Mouse (Mus musculus): Measurements from ENCODE around the gene Vps52. TPM values are rescaled to one million over a fixed set of nuclear protein-coding genes. Genes with fewer than 3 reads are reported as not detected.
"Not testable (repeated sequence)": the region's sequence is repeated elsewhere in the genome, so short reads cannot be mapped to it uniquely, and the experiment has no call there.

The Vps52 gene
- total RNA-seq, 2 experiments from 2014 or later, result 36.3 to 36.8 TPM

- DNase-seq, result not testable (repeated sequence)
- intact Hi-C loops (cut with DNase I), result loop anchor here (5.0 kb wide), 1 partner anchor 1295 kb away; no protein-coding TSS in a partner anchor
Observed at GRCm38 (mm10) chr17:33997025-33997424, 41.4 kb downstream of the Vps52 start.

GRCm38 (mm10) chr17:33998697-33999096, 43.1 kb downstream of the Vps52 start:
- not testable (repeated sequence) for DNase-seq
- intact Hi-C loops (cut with DNase I), result loop anchor here (5.0 kb wide), 1 partner anchor 1294 kb away; no protein-coding TSS in a partner anchor

GRCm38 (mm10) chr17:33999341-34000149, 43.9 kb downstream of the Vps52 start:
- peak in 1 of 2 experiments; percentile 45 for DNase-seq
- intact Hi-C loops (cut with DNase I), result loop anchor here (5.0 kb wide), 1 partner anchor 1293 kb away; no protein-coding TSS in a partner anchor

- intact Hi-C loops (cut with DNase I), result no loop called here
- DNase-seq, result peak; percentile 90 to 93
Observed at GRCm38 (mm10) chr17:34000150-34000537, 44.5 kb downstream of the Vps52 start, which contains the start of gene H2-K1. H2-K1 (minus strand) TSS chr17:34000347.

- intact Hi-C loops (cut with DNase I); DNase-seq: not testable (repeated sequence)
Observed at GRCm38 (mm10) chr17:34000796-34001195, 45.2 kb downstream of the Vps52 start.

- no peak for DNase-seq
- intact Hi-C loops (cut with DNase I), result no loop called here
Observed at GRCm38 (mm10) chr17:34003426-34003825, 47.8 kb downstream of the Vps52 start.

- intact Hi-C loops (cut with DNase I), result no loop called here
- no peak for DNase-seq
Observed at GRCm38 (mm10) chr17:34006570-34006969, 51.0 kb downstream of the Vps52 start.

GRCm38 (mm10) chr17:34010156-34010555, 54.5 kb downstream of the Vps52 start:
- intact Hi-C loops (cut with DNase I), result no loop called here
- no peak for DNase-seq

- intact Hi-C loops (cut with DNase I), result loop anchor here (1.0 kb wide), 1 partner anchor 1258 kb away; no protein-coding TSS in a partner anchor
- no peak for DNase-seq
Observed at GRCm38 (mm10) chr17:34013436-34013835, 57.8 kb downstream of the Vps52 start.

Other genes with a start within 250 kb of the Vps52 start
- 100 to 1,000 TPM; 120 to 121 TPM for gene March2, start 237.1 kb upstream of the Vps52 start, total RNA-seq (2021)
- 100 to 1,000 TPM; 343 to 349 TPM for gene Rab11b, start 195.3 kb upstream of the Vps52 start, total RNA-seq (2021)
- 100 to 1,000 TPM in 1 of 2 experiments, 10 to 100 TPM in 1; 34.9 to 119 TPM for gene Angptl4, start 174.0 kb upstream of the Vps52 start, total RNA-seq (2021)
- 10 to 100 TPM; 78.7 to 84.2 TPM for gene Kank3, start 145.3 kb upstream of the Vps52 start, total RNA-seq (2021)
- 1,000 to 10,000 TPM; 1,002 to 1,034 TPM for gene Rps28, start 131.2 kb upstream of the Vps52 start, total RNA-seq (2021)
- 100 to 1,000 TPM; 499 to 513 TPM for gene Ndufa7, start 131.2 kb upstream of the Vps52 start, total RNA-seq (2021)
- 10 to 100 TPM; 19.7 to 22.9 TPM for gene Cd320, start 112.7 kb upstream of the Vps52 start, total RNA-seq (2021)
- not detected for gene Gm7029, start 82.0 kb upstream of the Vps52 start, total RNA-seq (2021)
- 10 to 100 TPM; 12.6 to 13.8 TPM for gene Kifc1, start 65.2 kb upstream of the Vps52 start, total RNA-seq (2021)
- gene Platr17, start 50.7 kb upstream of the Vps52 start, total RNA-seq (2021), result not detected
- 10 to 100 TPM; 16.9 to 18.3 TPM for gene Daxx, start 46.4 kb upstream of the Vps52 start, total RNA-seq (2021)
- 10 to 100 TPM; 85.4 to 98.6 TPM for gene Tapbp, start 39.9 kb upstream of the Vps52 start, total RNA-seq (2021)
- gene Zbtb22, start 39.9 kb upstream of the Vps52 start, total RNA-seq (2021), result 10 to 100 TPM; 29.4 to 33.0 TPM
- gene Rgl2, start 26.3 kb upstream of the Vps52 start, total RNA-seq (2021), result 10 to 100 TPM; 54.8 to 57.9 TPM
- 10 to 100 TPM; 70.8 to 78.9 TPM for gene Pfdn6, start 15.5 kb upstream of the Vps52 start, total RNA-seq (2021)
- gene Wdr46, start 15.2 kb upstream of the Vps52 start, total RNA-seq (2021), result 10 to 100 TPM; 12.4 to 12.6 TPM
- gene B3galt4, start 4.3 kb upstream of the Vps52 start, total RNA-seq (2021), result 1 to 10 TPM; 2.7 to 3.7 TPM
- gene Rps18, start 189 bp downstream of the Vps52 start, total RNA-seq (2021), result 100 to 1,000 TPM; 566 to 572 TPM
- 10 to 100 TPM; 54.8 to 56.2 TPM for gene H2-K1, start 44.5 kb downstream of the Vps52 start, total RNA-seq (2021)
- 10 to 100 TPM; 16.5 to 17.6 TPM for gene Ring1, start 68.9 kb downstream of the Vps52 start, total RNA-seq (2021)
- gene H2-Ke6, start 72.2 kb downstream of the Vps52 start, total RNA-seq (2021), result 10 to 100 TPM; 80.8 to 88.1 TPM
- 10 to 100 TPM; 81.7 to 84.4 TPM for gene Slc39a7, start 75.9 kb downstream of the Vps52 start, total RNA-seq (2021)
- 10 to 100 TPM; 45.4 to 46.7 TPM for gene Rxrb, start 76.0 kb downstream of the Vps52 start, total RNA-seq (2021)
- 1 to 10 TPM; 1.5 to 1.8 TPM for gene Col11a2, start 83.6 kb downstream of the Vps52 start, total RNA-seq (2021)
- gene H2-Oa, start 136.5 kb downstream of the Vps52 start, total RNA-seq (2021), result under 1 TPM in 1 of 2 experiments, not detected in 1; 0.31 TPM
- 1 to 10 TPM; 4.1 to 4.5 TPM for gene H2-DMa, start 163.7 kb downstream of the Vps52 start, total RNA-seq (2021)
- gene Brd2, start 166.8 kb downstream of the Vps52 start, total RNA-seq (2021), result 100 to 1,000 TPM; 113 to 119 TPM
- gene H2-DMb2, start 187.5 kb downstream of the Vps52 start, total RNA-seq (2021), result 1 to 10 TPM in 1 of 2 experiments, under 1 TPM in 1; 0.98 to 1.1 TPM
- under 1 TPM; 0.72 to 0.89 TPM for gene H2-DMb1, start 197.3 kb downstream of the Vps52 start, total RNA-seq (2021)
- 1 to 10 TPM; 6.7 to 7.0 TPM for gene Tap1, start 231.7 kb downstream of the Vps52 start, total RNA-seq (2021)
- gene Psmb9, start 232.0 kb downstream of the Vps52 start, total RNA-seq (2021), result 1 to 10 TPM; 3.2 to 4.6 TPM
- 10 to 100 TPM; 10.3 to 10.7 TPM for gene Psmb8, start 241.9 kb downstream of the Vps52 start, total RNA-seq (2021)
- gene Tap2, start 247.7 kb downstream of the Vps52 start, total RNA-seq (2021), result 10 to 100 TPM; 17.6 to 20.3 TPM